Mouse (Mus musculus): ENCODE results near the gene Aftph.

Gene Aftph

DNA sequence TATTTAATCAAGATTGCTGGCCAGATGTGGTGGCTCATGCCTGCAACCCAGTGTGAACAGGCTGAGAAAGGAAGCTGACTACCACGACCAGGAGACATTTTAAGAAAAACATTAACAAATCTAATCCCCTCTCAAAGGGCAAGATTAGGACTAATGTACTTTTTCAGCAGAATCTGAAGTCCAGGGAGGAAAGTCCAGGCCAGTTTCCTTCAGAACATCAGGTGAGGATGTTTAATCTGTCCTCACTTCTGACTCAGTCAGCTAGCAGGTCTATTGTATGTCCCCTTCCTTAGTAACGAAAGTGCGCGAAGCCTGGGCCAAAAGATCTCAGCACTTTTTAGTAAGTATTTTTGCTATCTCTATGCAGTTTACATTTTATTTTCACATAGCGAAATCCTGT lies 17.8 kb downstream of the Aftph start:
- no peak for DNase-seq

DNA sequence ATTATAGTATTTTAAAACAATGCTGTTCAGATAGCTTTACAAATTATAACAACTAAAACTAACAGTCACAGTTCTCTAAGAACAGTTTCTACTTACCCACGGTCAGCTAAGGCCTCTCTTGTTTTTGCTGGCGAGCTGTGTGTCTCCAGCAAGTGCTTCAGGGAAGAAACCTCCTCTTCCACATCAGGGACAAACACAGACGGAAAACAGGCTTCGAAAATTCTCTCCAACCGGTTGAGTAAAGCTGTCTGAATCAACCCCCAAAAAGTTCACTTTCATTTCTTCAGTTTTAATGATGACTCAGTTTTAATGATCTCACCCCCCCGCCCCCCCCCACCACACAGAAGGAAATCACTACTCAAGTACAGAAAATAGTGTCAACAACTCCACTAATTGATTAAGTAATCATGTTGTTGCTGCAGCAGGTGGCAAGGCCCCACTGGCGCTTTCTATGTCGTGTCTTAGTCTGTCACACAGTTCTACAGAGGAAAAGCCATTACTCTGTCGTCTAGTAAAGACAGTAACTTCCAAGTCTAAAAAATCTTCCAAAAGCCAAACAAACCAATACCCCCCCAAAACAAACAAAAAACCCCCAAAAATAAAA lies 29.2 kb downstream of the Aftph start:
- peak; percentile 82 for DNase-seq

DNA sequence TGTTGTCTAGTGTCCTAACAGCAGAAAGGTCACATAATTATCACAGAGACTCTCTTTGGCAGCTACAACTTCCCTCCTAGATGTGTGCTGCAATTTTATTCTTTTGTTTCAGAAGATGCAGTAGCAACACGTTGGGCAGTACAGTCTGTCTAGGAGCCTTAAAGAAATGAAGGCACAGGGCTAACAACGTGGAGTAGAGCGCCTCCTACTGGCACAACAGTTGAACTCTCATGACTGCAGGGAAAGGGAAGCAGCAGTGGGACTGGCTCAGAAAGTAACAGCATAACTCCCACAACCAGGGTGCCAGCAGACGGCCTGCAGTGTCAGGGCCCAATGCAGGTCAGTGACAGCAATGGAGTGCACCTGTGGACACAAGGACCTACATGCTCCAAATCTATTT lies 50.4 kb downstream of the Aftph start:
- DNase-seq: peak; percentile 90

DNA sequence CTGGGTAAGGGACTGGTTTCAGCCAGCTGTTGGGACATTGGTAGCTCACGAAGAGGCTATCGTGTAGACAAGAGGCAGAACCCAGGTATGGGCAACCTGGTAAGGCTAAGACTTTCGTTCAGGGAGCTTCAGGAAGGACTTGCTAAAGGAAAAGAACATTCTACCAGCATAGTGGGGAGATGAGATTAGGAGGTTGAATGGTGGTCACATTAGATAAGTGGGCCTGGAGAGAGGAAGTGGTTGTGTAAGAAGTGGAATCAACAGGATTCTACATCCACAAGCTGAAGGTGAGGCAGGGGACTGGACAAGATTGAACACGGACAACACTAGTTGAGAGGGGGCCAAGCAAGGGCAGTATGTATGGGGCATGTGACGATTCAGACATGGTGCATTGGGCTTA lies 59.7 kb downstream of the Aftph start:
- DNase-seq: peak; percentile 55

DNA sequence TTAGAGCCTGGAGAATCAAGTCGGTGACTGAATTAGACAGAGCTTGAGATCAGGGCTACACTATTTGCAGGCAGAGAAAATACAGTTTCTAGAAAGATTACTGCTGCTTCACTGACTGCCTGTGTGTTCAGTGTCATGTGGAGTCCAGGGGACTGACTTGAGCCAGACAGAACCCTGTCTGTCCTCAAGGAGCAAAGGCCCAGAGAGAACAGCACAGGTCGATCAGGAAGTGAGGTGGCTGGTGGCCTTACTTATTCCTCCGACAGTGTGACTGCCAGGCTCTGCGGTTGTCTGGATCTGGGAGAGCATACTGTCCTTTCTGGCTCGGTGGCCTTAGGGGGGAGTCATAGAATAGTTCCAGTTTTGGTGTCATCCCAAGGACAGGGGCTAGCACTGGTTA lies 60.6 kb downstream of the Aftph start:
- peak; percentile 61 for DNase-seq

DNA sequence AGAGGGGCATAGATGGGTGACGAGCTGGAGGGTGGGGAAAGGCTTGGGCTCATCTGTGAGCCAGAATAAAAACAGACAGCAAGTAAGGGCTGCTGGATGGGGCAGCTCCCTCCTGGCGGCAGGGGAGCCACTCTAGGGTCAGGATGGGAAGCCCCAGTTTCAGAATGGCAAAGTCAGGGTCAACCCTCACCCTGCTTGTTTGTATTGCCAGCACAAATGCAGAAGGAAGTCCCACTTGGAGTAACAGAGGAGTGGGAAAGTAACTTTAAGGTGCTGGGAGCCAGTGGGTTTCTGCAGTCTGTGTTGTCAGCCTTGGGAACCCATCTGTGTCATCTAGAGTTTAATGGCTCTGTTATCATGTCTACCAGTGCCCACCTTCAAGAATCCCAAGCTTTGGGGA lies 62.0 kb downstream of the Aftph start:
- peak; percentile 77 for DNase-seq

DNA sequence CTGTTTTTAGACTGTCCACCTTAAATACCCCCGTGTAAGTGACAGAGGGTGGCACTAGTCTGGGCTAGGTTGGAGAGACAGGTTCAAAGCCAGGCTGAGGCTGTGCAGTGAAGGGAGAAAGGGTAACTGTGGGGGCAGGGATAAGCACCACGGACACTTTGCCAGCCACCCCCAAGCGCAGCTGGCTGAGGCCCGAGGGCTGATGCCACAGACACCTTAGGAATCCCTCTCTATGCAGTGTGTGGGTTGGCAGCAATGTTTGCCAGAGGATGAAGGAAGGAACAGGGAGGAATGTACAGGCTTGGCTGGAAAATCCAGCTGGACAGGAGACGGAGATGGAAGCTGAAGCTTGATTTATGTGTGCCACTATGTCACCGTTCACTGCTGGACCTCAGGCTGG lies 68.9 kb downstream of the Aftph start:
- peak; percentile 30 for DNase-seq

DNA sequence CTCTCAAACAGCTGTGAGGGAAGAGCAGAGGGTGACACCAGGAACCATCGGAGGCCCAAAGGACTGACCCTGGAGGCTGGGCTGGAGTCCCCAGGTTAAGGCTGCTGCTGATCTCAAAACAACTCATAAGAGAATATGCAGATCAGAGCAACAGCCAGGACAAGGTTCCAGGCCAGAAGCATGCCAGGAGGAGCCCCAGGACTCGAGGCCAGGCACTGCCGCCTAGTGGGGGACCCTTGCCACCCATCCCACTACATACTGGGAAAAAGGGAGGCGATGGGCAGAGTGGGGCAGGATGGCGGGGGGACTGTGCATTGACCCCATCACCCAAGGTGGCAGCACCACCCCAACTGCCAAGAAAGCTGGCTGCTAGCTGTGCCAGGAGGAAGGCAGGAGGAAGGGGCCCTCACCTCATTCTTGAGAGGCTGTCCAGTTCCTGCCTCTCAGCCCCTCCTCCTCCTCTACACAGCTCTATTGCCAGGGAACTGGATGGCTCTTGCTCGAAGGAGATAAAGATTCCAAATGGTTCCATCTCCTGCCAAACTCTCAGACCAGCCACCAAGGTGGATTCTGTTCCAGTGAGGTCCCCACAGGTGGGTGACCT lies 69.5 kb downstream of the Aftph start:
- DNase-seq: no peak

DNA sequence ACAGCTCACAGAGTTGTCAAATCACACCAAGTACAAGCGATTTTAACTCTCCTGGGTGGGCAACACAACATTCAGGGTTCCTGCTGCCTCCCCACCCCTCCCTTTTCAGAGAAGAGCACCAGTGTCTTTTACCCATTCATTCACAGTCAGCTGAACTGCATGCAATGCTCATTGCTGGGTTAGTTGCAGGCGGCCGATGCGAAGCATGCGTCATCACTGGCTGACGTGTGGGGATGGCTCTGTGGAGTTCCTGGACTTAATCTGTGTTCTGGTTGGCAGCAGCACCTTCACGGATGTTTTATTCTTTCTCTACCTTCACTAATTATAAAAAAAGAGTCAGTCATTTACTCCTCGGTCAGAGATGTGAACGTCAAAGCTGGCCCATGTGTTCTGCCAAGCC lies 76.5 kb downstream of the Aftph start:
- no peak for DNase-seq

DNA sequence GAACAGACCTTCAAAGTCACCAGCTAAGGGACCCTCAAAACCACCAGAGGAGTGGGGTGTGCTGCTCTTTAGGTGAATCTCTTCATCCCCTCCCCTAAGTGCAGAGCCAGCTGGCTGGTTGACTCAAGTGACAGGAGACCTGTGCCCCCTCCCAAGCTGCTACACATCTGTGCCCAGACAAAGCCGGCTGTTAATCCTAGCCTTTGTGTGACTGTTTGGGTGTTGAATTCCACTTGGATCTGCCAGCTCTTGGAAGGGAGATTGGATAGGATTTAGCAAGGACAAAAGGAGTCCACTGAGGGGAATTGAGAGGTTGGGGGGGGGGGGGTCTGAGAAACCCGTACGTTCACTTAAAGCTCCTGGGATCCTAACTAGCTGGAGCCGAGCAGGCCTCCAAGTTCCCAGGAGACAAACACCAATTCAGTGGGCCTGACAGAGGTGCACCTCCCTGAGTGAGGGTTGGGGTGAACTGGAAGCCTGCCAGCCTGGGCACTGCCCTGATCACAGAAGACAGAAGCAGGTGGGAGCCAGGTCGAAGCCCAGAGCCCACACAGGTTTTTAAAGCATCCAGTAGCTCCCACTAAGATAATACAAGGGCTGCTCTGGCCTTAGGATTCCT lies 77.7 kb downstream of the Aftph start:
- DNase-seq: no peak

DNA sequence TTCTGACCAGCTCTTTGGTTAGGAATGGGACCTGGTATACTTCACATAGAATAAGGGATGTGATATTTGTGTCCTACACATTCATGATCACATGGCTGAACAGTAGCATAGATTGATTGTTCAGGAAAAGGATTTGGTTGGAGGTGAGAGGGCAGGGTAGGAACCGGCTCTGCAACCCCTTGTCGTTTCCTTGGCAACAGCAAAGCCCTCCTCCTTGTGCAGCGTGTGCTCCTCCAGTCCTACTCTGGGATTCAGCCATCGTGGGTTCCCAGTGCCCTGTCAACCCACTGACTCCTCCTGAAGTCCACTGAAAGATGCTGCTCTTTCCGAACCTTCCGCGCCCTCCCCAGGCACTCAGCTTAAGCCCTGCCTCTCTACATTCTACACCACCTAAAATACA lies 78.6 kb downstream of the Aftph start:
- no peak for DNase-seq

DNA sequence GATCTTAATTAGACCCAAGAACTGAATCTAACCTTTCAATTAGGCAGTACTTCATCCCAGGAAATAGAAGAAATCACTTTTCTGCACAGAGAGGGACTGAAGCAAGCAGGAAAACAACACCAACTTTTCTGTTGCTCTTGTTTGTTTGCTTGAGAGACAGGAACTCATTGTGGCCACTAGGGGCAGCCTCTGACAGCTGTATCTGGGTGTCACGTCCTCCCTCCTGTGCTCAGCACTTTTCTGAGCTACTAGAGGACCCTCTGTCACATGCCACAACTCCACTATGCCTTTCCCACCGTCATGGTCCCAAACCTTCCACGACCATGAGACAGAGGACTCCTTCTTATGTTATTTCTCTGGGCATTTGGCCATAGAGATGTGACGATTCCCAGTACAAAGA lies 79.7 kb downstream of the Aftph start:
- DNase-seq: no peak

DNA sequence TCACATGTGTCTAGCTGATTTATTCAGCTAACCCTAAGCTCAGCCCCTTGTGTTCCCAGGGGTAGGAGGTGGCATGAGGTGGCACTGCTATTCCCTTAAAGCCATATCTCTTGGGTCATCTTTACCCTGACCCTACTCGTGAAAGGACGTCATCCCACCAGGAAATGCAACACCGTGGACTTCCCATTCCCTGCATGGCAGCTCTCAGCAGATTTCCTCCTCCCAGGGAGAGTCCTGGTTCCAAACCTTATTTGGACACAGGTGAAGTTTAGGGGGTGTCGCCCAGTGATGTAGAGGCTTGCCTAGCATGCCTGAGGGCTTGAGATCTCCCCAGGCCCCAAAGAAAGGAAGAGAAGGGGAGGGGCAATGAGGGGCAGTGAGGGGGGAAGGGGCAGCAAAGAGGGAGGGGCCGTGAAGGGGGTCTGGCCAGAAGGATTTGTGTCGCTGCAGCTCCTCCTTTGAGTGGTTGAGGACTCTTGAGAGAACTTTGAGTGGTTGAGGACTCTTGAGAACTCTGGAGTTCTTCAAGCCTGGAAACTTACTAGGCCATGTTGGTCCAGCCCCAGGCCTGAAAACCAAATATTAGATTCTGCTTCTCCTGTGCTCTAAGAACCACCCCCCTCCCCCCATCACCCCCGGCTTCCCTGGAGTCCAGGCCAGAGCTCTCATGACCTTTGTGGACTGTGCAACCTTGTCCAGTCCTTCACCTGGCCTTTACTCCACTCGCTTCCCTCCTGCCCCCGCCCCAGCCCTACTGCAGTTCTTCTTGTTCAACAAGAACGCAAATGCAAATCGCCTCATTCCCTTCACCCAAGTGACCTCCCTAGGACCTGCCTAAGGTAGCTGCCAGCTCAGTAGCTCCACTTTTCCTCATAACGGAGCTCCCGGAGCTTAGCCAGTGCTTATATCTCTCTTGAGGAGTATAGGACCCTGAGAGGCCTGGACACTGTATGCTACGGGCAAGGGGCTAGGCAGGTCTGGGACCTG lies 81.0 kb downstream of the Aftph start:
- no peak for DNase-seq

DNA sequence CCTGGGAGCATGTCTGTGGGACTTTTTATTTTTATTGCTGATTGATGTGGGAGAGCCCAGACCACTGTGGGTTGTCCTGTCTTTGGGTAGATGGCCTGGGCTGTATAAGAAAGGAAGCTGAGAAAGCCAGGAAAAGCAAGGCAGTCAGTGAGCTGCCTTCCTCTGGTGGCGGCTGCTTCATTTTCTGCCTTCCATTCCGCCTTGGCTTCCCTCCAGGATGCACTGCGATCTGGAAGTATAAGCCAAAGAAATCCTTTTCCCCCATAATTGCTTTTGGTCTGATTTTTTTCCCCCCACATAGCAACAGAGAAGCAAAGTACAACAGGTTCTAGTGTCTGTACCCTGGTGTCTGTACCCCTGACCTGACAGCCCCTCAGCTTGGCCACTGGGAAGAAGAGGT lies 82.3 kb downstream of the Aftph start:
- no peak for DNase-seq

DNA sequence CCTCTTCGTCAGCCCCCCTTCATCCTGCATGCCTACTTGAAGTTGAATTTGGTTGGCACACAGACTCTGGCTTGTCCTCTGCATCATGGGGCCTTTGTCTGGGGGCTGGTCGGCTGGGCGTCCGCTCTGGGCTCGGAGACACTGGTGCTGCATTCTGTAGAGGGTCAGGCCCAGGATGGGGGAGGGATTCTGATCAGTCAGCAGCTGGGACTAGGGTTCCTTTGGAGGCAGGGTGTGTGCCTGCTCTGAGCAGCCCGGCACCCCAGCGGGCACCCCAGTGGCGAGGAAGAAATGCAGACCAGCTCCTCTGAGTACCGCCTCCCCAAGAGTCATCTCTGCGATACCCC lies 84.7 kb downstream of the Aftph start:
- DNase-seq: no peak

DNA sequence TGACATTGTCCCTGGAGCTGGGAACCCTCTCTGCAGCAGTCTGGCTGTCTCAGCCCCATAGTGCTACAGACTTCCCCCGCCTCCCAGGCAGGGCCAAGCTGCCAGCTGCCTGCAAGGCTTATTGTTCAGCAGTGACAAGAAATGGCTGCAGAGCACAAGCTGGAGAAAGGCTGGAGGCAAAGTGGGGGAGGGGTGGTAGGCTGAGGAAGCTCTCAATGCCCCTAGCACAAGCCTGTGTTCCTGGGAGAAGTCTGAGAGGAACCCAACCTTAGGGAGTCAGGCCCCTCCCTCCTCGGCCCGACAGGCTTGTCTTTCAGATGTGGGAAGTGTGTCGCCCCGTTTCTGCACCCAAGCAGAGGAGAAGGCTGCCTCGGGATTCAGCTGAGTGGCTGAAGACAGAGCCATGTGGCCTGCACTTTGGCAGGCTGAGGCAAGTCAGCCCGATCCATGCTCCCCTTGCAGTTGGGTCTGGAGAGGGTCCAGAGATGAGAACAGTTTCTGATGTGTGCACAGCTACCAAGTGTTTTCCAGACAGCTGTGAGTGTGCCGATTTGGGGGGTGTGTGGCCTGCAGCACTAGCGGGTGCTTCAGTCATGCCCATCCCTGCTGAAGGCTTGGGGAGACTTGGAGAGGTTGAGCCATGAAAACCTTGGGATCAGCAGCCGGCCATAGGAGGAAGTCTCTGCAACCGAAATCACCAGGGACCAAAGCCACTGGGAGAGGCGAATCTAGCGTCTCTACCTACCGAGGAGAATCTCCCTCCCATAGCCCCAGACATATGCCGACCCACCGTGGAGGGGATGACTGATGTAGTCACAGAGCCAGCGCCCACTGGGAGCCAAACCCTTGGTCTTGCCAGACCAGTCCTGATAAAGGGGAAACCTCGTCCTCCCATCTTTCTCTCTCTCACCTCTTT lies 85.3 kb downstream of the Aftph start:
- DNase-seq: peak; percentile 96

DNA sequence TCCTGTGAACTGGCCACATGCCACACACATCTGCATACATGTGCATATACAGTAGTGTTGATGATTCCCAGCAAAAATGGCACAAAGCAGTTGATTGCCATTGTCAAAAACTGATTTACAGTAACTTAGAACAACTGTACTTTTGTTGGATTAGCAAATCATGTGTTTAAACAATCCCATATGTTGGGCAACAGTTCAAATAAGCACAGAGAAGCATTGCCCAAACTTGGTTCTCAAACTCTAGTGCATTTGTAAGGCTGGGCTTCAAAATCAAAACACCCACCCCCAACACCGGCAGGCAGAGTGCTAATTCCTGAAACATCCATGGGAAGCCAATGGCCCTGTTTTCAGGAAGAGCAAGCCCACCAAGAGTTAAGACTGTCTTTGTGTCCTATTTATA lies 90.2 kb downstream of the Aftph start:
- DNase-seq: no peak

DNA sequence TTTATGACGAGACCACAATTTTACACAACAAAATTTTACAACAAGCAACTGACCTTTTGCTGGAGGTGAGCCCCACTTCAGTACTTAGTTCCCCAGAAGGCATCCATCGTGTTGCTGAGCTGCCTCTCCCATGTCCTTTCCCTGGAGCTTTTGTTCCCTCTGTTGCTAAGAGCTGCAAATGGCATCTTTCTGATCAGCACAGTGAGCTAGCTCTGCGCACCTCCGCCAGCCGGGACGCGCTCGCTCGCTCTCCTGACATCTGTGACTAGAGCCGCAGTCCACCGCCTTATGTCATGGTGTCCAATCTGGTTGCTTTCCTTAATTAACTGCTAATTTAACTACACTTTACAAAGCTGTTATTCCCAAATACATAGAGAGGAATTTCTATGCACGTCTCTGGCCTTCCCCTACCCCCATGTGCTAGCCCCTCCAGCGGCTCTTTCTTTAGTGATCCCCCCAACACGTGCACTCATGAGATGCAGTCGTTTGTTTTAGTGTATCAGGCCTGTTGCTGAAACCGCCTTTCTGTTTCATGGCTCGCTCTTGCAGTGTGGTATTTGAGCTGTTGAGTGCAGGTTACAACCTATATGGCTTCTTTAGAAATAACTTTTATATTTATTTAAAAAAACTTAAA lies 91.3 kb downstream of the Aftph start:
- no peak for DNase-seq

DNA sequence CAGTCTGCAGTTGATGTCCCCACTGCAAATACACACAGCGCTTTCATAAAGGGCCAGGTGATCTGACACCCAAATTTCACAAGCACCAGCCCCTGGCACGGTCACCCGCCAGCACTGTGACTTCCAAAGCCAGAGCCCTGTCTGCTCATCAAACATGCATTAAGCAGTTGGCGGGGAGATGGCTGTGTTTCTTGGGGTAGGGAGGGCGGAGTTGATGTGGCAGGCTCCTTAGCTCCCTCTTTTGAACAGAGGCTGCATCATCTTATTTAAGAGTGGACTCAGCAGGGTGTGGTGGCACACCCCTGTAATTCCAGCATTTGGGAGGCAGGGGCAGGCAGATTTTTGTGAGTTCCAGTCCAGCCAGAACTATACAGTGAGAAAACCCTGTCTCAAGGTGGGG lies 91.9 kb downstream of the Aftph start:
- peak; percentile 84 for DNase-seq

DNA sequence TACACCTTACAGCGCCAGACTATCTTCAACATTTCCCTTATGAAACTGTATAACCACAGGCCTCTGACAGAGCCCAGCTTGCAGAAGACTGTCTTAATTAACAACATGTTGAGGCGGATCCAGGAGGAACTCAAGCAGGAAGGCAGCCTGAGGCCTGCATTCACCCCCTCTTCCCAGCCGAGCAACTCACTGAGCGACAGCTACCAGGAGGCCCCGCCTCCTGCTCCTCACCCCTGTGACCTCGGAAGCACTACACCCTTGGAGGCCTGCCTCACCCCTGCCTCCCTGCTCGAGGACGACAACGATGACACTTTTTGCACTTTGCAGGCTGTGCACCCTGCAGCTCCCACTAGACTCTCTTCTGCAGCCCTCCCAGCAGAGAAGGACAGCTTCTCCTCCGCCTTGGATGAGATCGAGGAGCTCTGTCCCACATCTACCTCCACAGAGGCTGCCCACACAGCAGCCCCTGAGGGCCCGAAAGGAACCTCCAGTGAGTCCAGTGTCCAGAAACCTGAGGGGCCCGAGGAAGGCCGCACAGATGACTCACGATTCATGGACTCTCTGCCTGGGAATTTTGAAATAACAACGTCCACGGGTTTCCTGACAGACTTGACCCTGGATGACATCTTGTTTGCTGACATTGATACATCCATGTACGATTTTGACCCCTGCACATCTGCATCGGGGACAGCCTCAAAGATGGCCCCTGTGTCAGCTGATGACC lies 93.3 kb downstream of the Aftph start:
- DNase-seq: peak; percentile 92

DNA sequence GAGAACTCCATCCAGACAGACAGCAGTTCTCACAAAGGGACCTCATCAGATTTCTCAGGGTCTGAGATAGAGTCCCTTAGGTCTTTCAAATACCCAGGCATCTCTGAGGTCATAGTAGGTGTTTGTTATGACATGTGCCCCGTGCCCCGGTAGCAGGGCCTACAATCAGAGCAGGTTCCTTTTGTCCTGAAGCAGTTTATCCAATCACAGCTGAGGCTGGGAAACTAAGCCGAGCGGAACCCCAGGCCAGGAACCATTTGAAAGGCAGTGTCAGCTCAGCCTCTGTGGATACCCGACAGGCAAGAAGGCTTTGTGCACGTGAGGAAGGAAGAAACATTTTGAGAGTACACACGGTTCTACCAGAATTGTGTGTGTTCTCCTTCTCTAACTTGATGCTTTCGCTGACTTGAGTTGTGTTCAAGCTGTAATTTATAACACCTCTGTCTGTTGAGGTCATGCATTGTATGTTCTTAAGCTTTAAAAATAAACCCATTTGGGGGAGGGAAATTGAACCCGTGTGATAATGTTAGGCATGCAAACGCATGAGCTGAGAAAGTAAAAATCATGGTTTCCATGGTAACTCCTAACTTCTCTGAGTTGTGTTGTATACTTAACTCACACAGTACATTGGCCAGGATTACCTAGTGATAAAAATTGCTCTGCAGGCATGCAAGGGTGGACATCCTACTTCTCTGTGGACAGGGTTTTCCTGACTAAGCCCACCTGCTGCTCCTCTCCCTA lies 94.2 kb downstream of the Aftph start:
- peak; percentile 74 for DNase-seq

All from heart, adult 11 months (tissue).